Mouse (Mus musculus) limb, embryonic 14.5 days (tissue): ENCODE results near the gene Pitpnb. TPM values are rescaled to one million over a fixed set of nuclear protein-coding genes. Genes with fewer than 3 reads are reported as not detected.

Experiments
- ATAC-seq: fragments of 200-750 bp; cut with Nextera tagmentation; 2 replicates; pipeline ENCODE4 v1.8.0; 2017; ENCODE audit warnings: low read depth, moderate number of reproducible peaks, moderate TSS enrichment; ENCODE audit not compliant: low FRiP score
- DNase-seq: peaks from one replicate; pipeline ENCODE4 v3.0.0-alpha.2; 2015; ENCODE audit warnings: low spot score
- H3K27ac ChIP-seq: fragments of 300-500 bp; sonication (generic); replicated peaks from 2 replicates; pipeline ENCODE4 v1.5.1; 2014; ENCODE audit warnings: low read depth, mild to moderate bottlenecking, low read length, moderate library complexity, mixed read lengths
- H3K27me3 ChIP-seq: fragments of 300-500 bp; sonication (generic); 2 replicates; pipeline ENCODE4 v1.6.1; 2014; ENCODE audit warnings: low read length, mixed read lengths; ENCODE audit not compliant: control insufficient read depth, insufficient read depth
- H3K36me3 ChIP-seq: fragments of 300-500 bp; sonication (generic); 2 replicates; pipeline ENCODE4 v1.6.1; 2014; ENCODE audit warnings: mild to moderate bottlenecking, low read length, moderate library complexity, mixed read lengths; ENCODE audit not compliant: control insufficient read depth, insufficient read depth
- H3K4me1 ChIP-seq: fragments of 300-500 bp; sonication (generic); 2 replicates; pipeline ENCODE4 v1.6.1; 2014; ENCODE audit warnings: antibody characterized with exemption, low read length, mixed read lengths; ENCODE audit not compliant: control insufficient read depth, insufficient read depth
- H3K4me2 ChIP-seq: fragments of 300-500 bp; sonication (generic); replicated peaks from 2 replicates; pipeline ENCODE4 v1.6.1; 2014; ENCODE audit warnings: low read depth, mild to moderate bottlenecking, low read length, moderate library complexity; ENCODE audit not compliant: severe bottlenecking
- H3K4me3 ChIP-seq: fragments of 300-500 bp; sonication (generic); replicated peaks from 2 replicates; pipeline ENCODE4 v1.5.1; 2014; ENCODE audit warnings: low read length
- H3K9ac ChIP-seq: fragments of 300-500 bp; sonication (generic); 2 replicates; pipeline ENCODE4 v1.6.1; 2014; ENCODE audit warnings: mild to moderate bottlenecking, low read depth, low read length, moderate library complexity; ENCODE audit not compliant: severe bottlenecking
- H3K9me3 ChIP-seq: fragments of 300-500 bp; sonication (generic); 2 replicates; pipeline ENCODE4 v1.6.1; 2016; ENCODE audit warnings: low read length; ENCODE audit not compliant: control insufficient read depth
- POLR2A ChIP-seq: fragments of 200-500 bp; IDR thresholded peaks from 2 replicates; pipeline ENCODE4 v1.8.0; 2012; ENCODE audit warnings: inconsistent platforms, mild to moderate bottlenecking, moderate library complexity, borderline replicate concordance; ENCODE audit not compliant: insufficient read depth, insufficient read length; ENCODE audit errors: extremely low read depth
- WGBS: fragments of 180-500 bp; shearing (Covaris S2); extraction: QIAGEN DNeasy Blood & Tissue Kit; methylation state at CpG from one replicate; pipeline ENCODE4 v1.1.7; 2014; 5-methylcytosine and 5-hydroxymethylcytosine counted together
- polyA plus RNA-seq, 2 experiments: library from polyadenylated mRNA; depleted of rRNA in 1 of 2; stranded (reverse) in 1 of 2; unstranded in 1 of 2; fragments of >200 nt; fragmentation: Nextera tagmentation in 1 of 2; extraction: Ambion mirVana in 1 of 2; gene quantifications; 2 replicates each; pipeline versions ENCODE4 v1.2.1 to v1.2.3; 2012 to 2014

Gene Pitpnb
- polyA plus RNA-seq, 2 experiments: 89.6 to 103 TPM

GRCm38 (mm10) chr5:111422058-111422800, 91.7 kb downstream of the Pitpnb start:
- peaks cover 44% of the 10 kb centered on the region for H3K36me3 ChIP-seq
- peaks cover 28% of the 10 kb centered on the region for H3K27me3 ChIP-seq
- H3K9me3 ChIP-seq: no peaks in the 10 kb centered on the region
- H3K4me1 ChIP-seq: peaks cover 70% of the 10 kb centered on the region
- peak overlapping the region; percentile 70 for H3K4me3 ChIP-seq
- WGBS: 76% methylated on average over 8 of the region's 8 CpGs
- H3K4me2 ChIP-seq: peak overlapping the region; percentile 75
- H3K27ac ChIP-seq: no peak overlapping the region
- DNase-seq: no peak
- TF ChIP-seq POLR2A: no peak
- no peak overlapping the region for H3K9ac ChIP-seq
- ATAC-seq: no peak

- Histone ChIP-seq H3K4me3 (peak overlapping the region; percentile 22), H3K36me3 (peaks cover 46% of the 10 kb centered on the region), H3K27me3 (peaks cover 28% of the 10 kb centered on the region), H3K4me1 (peaks cover 76% of the 10 kb centered on the region), H3K9me3 (no peaks in the 10 kb centered on the region), H3K9ac (no peak overlapping the region), H3K27ac (no peak overlapping the region), H3K4me2 (peak overlapping the region; percentile 75)
- 75% methylated on average over 10 of the region's 10 CpGs for WGBS
- DNase-seq: no peak
- ATAC-seq: no peak
- no peak for TF ChIP-seq POLR2A
Measured at GRCm38 (mm10) chr5:111423011-111423410, 92.4 kb downstream of the Pitpnb start.

GRCm38 (mm10) chr5:111423616-111424015, 93.1 kb downstream of the Pitpnb start:
- Histone ChIP-seq H3K4me3 (peak overlapping the region; percentile 22), H3K27ac (no peak overlapping the region), H3K36me3 (peaks cover 46% of the 10 kb centered on the region), H3K4me2 (peak overlapping the region; percentile 75), H3K9ac (0 out of 2 replicates have a peak overlapping the region, but pooled peaks have one; percentile 36), H3K27me3 (peaks cover 28% of the 10 kb centered on the region), H3K9me3 (no peaks in the 10 kb centered on the region), H3K4me1 (peaks cover 73% of the 10 kb centered on the region)
- 61% methylated on average over 4 of the region's 4 CpGs for WGBS
- DNase-seq (no peak), ATAC-seq (no peak)
- TF ChIP-seq POLR2A: no peak

GRCm38 (mm10) chr5:111425813-111426212, 95.2 kb downstream of the Pitpnb start:
- WGBS: 70% methylated on average over 9 of the region's 9 CpGs
- Histone ChIP-seq H3K4me2 (no peak overlapping the region), H3K4me3 (no peak overlapping the region), H3K27me3 (peaks cover 9% of the 10 kb centered on the region), H3K9me3 (no peaks in the 10 kb centered on the region), H3K4me1 (peaks cover 62% of the 10 kb centered on the region), H3K27ac (no peak overlapping the region), H3K9ac (no peak overlapping the region), H3K36me3 (peaks cover 26% of the 10 kb centered on the region)
- ATAC-seq: no peak
- TF ChIP-seq POLR2A: no peak
- DNase-seq: no peak

GRCm38 (mm10) chr5:111426249-111426648, 95.7 kb downstream of the Pitpnb start:
- Histone ChIP-seq H3K36me3 (peaks cover 21% of the 10 kb centered on the region), H3K27ac (no peak overlapping the region), H3K4me1 (peaks cover 63% of the 10 kb centered on the region), H3K9ac (no peak overlapping the region), H3K27me3 (peaks cover 5% of the 10 kb centered on the region), H3K4me2 (no peak overlapping the region), H3K9me3 (no peaks in the 10 kb centered on the region), H3K4me3 (no peak overlapping the region)
- WGBS: 66% methylated on average over 5 of the region's 5 CpGs
- DNase-seq (no peak), ATAC-seq (no peak)
- TF ChIP-seq POLR2A: no peak
